Mouse (Mus musculus) megakaryocyte-erythroid progenitor cell, adult 5 weeks (primary cell): Measurements from ENCODE around the gene Gm10053. TPM values are rescaled to one million over a fixed set of nuclear protein-coding genes. Genes with fewer than 3 reads are reported as not detected.

ENCODE experiments used
- polyA plus RNA-seq: library from polyadenylated mRNA; stranded (reverse); fragments of >175 nt; gene quantifications from 2 replicates; pipeline ENCODE4 v1.2.3, GENCODE M21; 2012

The Gm10053 gene
- polyA plus RNA-seq: 0.16 and 0.53 TPM in 2 replicates

DNA sequence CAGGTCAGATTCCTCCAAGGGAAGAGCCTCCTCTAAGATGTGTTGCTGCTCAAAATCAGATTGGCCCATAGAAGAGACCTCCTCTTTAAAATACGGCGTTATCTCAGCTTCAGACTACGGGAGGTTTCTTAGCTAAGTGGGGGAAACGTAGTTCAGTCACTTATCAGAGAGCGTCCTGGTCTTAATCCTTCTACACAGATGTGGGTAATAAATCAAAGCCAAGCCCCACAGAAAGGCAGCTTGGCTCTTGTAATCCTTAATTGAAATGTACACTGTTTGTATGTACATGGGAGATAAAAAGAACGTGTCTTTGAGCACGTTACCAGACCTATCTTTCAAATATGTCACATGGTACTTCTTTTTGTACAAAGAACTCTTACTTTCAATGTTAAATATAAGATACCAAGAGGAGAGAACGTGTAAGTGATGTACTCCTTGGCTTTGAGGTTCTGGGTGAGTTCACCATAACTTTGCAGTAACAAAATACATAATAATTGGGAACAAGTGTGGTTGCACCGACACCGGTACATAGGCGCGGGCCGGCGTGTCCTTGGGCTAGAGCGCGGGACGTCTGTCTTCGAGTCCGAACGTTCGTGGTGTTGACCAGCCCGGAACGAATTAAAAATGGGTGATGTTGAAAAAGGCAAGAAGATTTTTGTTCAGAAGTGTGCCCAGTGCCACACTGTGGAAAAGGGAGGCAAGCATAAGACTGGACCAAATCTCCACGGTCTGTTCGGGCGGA is at the start of gene Gm10053:
Gene Gm10053 (plus strand): TSS at position 558 of the 742 bp plus-strand sequence.

DNA sequence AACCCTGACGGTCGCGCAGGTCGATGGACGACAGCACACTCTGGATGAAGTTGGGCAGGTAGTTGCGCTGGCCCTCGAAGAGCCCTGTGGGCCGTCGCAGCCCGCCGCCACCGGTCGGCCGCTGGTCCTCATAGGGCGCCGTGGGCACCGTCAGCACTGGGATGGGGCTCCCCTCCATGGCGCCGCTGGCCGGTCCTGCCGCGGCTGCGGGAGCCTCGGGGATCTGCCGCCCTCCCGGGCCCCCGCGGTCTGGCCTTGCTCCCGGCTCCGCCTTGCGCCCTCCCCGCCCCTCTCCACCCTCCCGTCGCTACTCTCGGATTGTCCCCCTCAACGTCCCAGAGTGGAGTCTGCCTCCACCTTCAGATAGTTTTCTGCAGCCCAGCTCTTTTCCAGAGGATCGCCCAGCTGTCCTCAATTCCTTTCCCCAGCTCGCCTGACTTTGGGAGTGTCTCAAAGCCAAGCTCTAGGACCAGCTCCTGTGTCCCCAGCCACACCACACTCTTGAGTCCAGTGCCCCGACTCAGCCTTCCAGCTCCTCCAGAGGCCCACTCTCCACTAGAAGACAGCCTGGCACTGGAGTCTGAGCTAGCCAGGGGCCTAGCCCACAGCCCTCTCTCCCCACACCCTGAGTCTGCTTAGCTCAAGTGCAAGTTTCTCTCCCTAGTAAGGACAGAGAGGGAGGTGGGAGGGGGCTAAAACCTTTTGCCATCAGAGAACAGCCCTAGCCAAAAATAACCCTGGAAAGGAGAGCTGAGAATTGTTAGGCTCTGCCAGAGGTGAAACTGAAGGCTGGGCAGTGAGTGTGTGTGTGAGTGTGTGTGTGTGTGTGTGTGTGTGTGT is 13.7 kb upstream of the Gm10053 start, which contains the start of gene Pgm5:
Gene Pgm5 (minus strand): TSS at position 244 of the 840 bp plus-strand sequence.

DNA sequence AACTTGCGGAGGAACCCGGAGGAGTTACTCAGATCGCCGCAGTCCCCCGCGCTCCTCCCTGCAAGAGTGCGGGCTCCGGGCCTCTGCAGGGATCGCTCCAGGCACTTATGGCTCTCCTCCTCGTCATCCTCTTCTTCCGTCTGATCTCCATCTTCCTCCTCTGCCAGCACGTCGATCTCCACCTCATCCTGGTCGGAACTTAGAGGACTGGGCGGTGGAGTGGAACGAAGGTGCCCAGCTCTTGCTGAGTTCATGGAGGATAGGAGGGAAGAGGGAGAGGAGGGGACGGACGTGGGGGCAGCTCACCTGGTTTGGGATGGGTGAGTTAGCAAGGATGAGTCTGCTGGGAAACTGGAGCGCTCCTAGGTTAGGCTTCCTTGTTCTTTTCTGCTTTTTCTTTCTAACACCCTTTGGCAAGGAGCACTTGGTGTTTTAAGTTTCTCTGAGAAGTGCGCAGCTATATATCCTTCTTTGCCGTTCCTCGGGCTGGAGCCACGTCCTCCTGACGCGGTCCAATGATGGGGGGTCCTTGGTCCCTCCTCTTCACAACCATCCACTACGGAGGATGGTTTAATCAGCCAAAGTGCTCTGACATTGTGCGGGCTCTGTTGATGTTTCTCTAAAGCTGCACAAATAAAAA is 25.2 kb downstream of the Gm10053 start, which contains the start of gene Foxd4:
Gene Foxd4 (minus strand): TSS at position 617 of the 640 bp plus-strand sequence.

Other genes with a start within 250 kb of the Gm10053 start
- gene Tmem252, start 201.7 kb upstream of the Gm10053 start, polyA plus RNA-seq: not detected in 2 replicates
- 0.05 TPM in 1 of 2 replicates, not detected in the other for gene Pgm5, start 13.8 kb upstream of the Gm10053 start, polyA plus RNA-seq
- gene Foxd4, start 25.5 kb downstream of the Gm10053 start, polyA plus RNA-seq: 1.2 and 1.3 TPM in 2 replicates
- 1.8 and 2.2 TPM in 2 replicates for gene Cbwd1, start 85.9 kb downstream of the Gm10053 start, polyA plus RNA-seq
- 34.1 and 39.8 TPM in 2 replicates for gene Dock8, start 123.8 kb downstream of the Gm10053 start, polyA plus RNA-seq